Mouse (Mus musculus): ENCODE measurements around the gene Metap1. TPM values are rescaled to one million over a fixed set of nuclear protein-coding genes. Genes with fewer than 3 reads are reported as not detected.

Gene Metap1
- polyA plus RNA-seq (2015; fragmentation: Nextera tagmentation; extraction: Ambion mirVana), result 45.7 and 47.5 TPM in 2 replicates

DNA sequence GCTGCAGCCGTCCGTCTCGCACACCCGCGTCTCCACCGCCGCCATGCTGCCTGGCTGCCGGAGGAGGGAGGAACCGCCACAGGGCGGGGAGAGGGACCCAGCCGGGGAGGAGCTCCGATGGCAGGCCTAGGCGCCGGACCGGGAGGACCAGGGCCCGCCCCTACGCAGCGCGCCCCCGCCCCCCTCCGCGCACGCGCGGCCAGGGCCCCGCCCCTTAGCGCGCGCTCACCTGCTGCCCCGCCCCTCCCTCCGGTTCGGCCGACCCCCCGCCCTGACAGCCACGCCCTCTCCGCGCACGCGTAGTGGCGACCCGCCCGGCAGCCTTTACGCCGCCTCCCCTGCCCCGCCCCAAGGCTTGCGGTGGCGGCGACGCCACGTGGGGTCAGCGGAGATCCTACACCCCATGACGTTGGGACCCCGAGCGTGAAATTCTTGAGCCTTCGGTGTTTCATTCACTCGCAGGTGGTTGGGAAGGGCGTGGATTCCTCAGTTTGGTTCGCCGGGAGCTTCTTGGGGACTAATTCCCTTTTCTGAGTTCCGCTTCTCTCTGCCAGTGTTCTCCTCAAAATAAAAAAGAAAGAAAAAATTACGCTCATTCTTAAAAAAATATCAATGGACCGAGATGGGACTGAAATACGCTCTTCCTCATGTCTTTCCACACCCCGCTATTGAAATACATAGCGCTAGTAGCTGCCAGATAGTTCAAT, at the start of gene Metap1:
Gene Metap1, minus strand, starts transcription at position 189 of the 707 bp plus-strand sequence.
- peaks cover 12% of the 10 kb centered on the region for H3K4me1 ChIP-seq (ENCODE audit: control insufficient read depth, insufficient read depth, low read depth, low read length)
- under 1% methylated on average over 34 of the region's 65 CpGs for WGBS
- no peaks in the 10 kb centered on the region for H3K27me3 ChIP-seq (replicated peaks; ENCODE audit: control insufficient read depth, insufficient read depth, low read length)
- H3K27ac ChIP-seq (ENCODE audit: low read depth, low read length), result peak within 1 kb of the TSS; percentile 68
- no peaks in the 10 kb centered on the region for H3K9me3 ChIP-seq (ENCODE audit: control insufficient read depth, low read length)
- H3K4me3 ChIP-seq (ENCODE audit: low read length), result peak within 1 kb of the TSS; percentile 65
- peak; percentile 99 for ATAC-seq
- peak within 1 kb of the TSS; percentile 82 for H3K9ac ChIP-seq (ENCODE audit: low read depth, low read length)
- peaks cover 6% of the 10 kb centered on the region for H3K36me3 ChIP-seq (ENCODE audit: control insufficient read depth, insufficient read depth, low read length)
- H3K4me2 ChIP-seq (ENCODE audit: low read length), result peak within 1 kb of the TSS; percentile 86

DNA sequence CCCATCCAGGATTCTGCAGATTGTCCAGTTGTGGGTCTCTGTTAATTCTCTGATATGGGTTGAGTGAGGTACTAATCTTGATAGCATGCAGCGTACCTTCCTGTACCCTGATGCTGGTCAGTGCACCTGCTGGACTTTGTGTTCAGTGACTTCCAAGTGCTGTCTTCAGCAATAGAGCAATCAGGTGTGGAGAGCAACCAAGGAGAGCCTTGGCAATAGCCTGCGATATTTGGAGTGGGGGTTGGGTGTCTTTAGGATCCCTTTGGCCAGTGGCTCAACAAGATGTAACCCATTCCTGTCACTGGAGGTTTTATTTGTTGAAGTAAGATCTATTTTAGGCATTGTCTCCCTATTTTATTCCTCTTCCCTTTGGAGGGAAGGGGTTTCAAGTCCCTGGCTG, 46.7 kb upstream of the Metap1 start:
- WGBS, result 89% methylated on average over 2 of the region's 2 CpGs

DNA sequence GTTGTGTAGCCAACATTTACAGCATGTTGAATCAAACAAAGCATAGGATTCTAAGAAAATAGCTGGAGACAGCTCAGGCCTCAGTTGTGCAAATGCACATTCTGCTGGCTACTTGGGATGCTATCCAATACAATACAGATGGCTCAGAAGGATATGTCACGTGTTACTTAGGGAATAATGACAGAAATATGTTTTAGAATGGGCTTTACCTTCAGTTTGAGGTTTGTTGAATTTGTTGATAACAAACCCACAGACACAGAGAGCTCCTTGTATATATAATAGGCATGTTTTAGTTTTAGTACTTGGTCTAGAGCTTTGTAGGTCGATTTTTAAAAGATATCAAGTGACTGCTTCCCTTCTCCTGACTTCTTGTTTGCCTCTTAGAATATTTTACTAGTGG, 43.4 kb upstream of the Metap1 start:
- WGBS, result 74% methylated on average over 2 of the region's 2 CpGs
- no peaks in the 10 kb centered on the region for H3K27me3 ChIP-seq (replicated peaks; ENCODE audit: control insufficient read depth, insufficient read depth, low read length)
- H3K4me1 ChIP-seq (ENCODE audit: control insufficient read depth, insufficient read depth, low read depth, low read length), result peaks cover 8% of the 10 kb centered on the region
- H3K4me3 ChIP-seq (ENCODE audit: low read length), result no peak overlapping the region
- H3K4me2 ChIP-seq (ENCODE audit: low read length), result no peak overlapping the region
- ATAC-seq, result no peak
- no peak overlapping the region for H3K9ac ChIP-seq (ENCODE audit: low read depth, low read length)
- no peaks in the 10 kb centered on the region for H3K36me3 ChIP-seq (ENCODE audit: control insufficient read depth, insufficient read depth, low read length)
- H3K9me3 ChIP-seq (ENCODE audit: control insufficient read depth, low read length), result no peaks in the 10 kb centered on the region
- H3K27ac ChIP-seq (ENCODE audit: low read depth, low read length), result no peak overlapping the region

More for the DNA sequence above, 46.7 kb upstream of the Metap1 start:
- Histone ChIP-seq H3K9ac (ENCODE audit: low read depth, low read length) (no peak overlapping the region), H3K9me3 (ENCODE audit: control insufficient read depth, low read length) (no peaks in the 10 kb centered on the region), H3K4me3 (ENCODE audit: low read length) (no peak overlapping the region), H3K4me2 (ENCODE audit: low read length) (no peak overlapping the region), H3K36me3 (ENCODE audit: control insufficient read depth, insufficient read depth, low read length) (no peaks in the 10 kb centered on the region), H3K27me3 (replicated peaks; ENCODE audit: control insufficient read depth, insufficient read depth, low read length) (no peaks in the 10 kb centered on the region), H3K27ac (ENCODE audit: low read depth, low read length) (no peak overlapping the region), H3K4me1 (ENCODE audit: control insufficient read depth, insufficient read depth, low read depth, low read length) (no peaks in the 10 kb centered on the region; the same call in none of the 2 replicates)
- no peak for ATAC-seq

DNA sequence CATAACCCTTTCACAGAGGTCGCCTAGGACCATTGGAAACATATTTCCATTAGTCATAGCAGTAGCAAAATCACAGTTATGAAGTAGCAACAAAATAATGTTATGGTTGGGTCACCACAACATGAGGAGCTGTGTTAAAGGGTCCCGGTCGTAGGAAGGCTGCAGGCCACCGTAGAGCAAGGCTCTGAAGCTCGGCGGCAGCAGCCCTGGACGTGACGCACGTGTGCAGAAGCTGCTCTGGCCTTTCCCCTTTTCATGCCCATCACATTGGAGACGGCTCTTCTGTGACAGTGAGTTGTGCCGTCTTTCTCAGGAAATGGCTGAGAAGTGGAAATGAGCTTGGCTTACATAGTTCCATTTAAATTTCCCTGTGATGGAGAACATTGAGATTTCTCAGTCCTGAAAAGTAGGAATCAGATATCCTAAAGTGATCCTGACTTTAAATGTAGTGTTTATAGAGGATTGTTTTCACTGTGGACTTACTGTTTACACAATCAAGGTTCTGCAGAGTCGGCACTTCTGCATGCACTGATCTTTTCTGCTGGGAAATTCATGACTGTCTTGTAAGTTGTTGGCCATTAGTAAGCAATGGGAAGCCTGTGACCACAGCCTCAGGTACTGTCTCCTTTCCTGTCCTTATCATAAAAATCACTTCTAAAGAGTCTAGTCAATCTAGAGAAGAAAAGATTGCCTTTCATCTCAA, 42.3 kb upstream of the Metap1 start:
- WGBS, result 59% methylated on average over 12 of the region's 12 CpGs
- Histone ChIP-seq H3K9ac (ENCODE audit: low read depth, low read length) (no peak overlapping the region), H3K36me3 (ENCODE audit: control insufficient read depth, insufficient read depth, low read length) (no peaks in the 10 kb centered on the region), H3K27ac (ENCODE audit: low read depth, low read length) (no peak overlapping the region), H3K9me3 (ENCODE audit: control insufficient read depth, low read length) (no peaks in the 10 kb centered on the region), H3K4me1 (ENCODE audit: control insufficient read depth, insufficient read depth, low read depth, low read length) (peaks cover 8% of the 10 kb centered on the region), H3K4me3 (ENCODE audit: low read length) (no peak overlapping the region), H3K27me3 (replicated peaks; ENCODE audit: control insufficient read depth, insufficient read depth, low read length) (no peaks in the 10 kb centered on the region), H3K4me2 (ENCODE audit: low read length) (no peak overlapping the region)
- ATAC-seq, result no peak

DNA sequence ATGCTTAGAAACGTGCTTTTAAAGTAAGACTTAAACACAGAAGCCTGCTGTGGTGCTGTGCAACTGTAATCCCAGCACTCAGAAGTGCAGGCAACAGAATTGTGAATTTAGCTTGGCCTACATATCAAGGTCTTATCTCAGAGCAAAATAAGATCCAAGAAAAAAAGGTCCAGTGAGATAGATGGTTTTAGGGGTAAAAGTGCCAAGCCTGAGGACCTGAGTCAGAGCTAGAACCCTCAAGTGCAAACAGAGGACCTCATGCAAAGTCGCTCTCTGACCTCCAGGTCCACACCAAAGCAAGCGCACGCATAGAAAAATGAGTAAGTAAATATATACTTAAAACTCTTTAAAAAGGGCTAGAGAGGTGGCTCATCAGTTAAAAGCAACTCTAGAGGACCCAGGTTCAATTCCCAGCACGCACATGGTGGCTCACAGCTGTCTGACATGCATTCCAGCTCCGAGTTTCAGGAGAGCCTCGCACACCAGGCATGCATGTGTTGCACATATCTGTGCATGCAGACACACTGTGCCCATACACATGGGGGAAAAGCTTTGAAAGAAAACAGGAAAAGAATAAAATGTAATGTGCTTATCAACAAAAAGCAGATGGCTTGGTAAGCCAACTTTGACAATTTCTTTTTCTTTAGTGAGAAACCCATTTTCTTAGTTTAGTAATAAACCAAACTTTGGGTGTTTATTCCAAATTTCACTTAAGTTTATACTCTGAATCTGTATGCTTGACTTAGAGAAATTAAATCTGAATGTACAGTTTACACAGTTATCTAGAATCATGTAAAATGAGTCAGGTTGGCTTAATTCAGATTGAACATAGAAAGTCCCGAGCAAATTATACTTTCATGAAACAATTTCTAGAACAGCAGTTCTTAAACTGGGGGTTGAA, 41.5 kb upstream of the Metap1 start:
- H3K4me2 ChIP-seq (ENCODE audit: low read length), result no peak overlapping the region
- no peak for ATAC-seq
- no peak overlapping the region for H3K4me3 ChIP-seq (ENCODE audit: low read length)
- H3K27me3 ChIP-seq (replicated peaks; ENCODE audit: control insufficient read depth, insufficient read depth, low read length), result no peaks in the 10 kb centered on the region
- no peak overlapping the region for H3K9ac ChIP-seq (ENCODE audit: low read depth, low read length)
- H3K36me3 ChIP-seq (ENCODE audit: control insufficient read depth, insufficient read depth, low read length), result no peaks in the 10 kb centered on the region
- H3K27ac ChIP-seq (ENCODE audit: low read depth, low read length), result no peak overlapping the region
- WGBS, result 84% methylated on average over 8 of the region's 8 CpGs
- peaks cover 14% of the 10 kb centered on the region for H3K4me1 ChIP-seq (ENCODE audit: control insufficient read depth, insufficient read depth, low read depth, low read length)
- H3K9me3 ChIP-seq (ENCODE audit: control insufficient read depth, low read length), result no peaks in the 10 kb centered on the region

DNA sequence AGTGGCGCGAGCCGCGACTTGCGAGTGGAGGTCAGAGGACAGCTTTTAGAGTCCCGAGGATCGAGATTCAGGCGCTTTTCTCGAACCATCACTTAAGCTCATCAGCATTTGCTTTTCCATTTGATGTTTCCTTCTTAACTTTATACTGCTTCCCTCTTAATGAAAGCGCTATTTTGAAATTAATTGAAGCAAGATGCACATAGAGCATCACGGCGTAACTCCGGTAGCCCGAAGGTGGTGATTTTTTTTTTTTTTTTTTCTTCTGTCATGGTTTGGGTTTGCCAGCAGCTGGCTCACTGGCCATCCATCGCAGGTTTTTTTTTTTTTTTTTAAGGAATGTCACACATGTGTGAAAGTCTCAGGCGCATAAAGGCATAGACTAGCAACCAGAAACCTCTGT, 39.0 kb upstream of the Metap1 start:
- Histone ChIP-seq H3K9ac (ENCODE audit: low read depth, low read length) (peak overlapping the region; percentile 99), H3K27me3 (replicated peaks; ENCODE audit: control insufficient read depth, insufficient read depth, low read length) (no peaks in the 10 kb centered on the region), H3K4me1 (ENCODE audit: control insufficient read depth, insufficient read depth, low read depth, low read length) (peaks cover 14% of the 10 kb centered on the region), H3K36me3 (ENCODE audit: control insufficient read depth, insufficient read depth, low read length) (no peaks in the 10 kb centered on the region), H3K4me2 (ENCODE audit: low read length) (peak overlapping the region; percentile 69), H3K4me3 (ENCODE audit: low read length) (peak overlapping the region; percentile 100), H3K9me3 (ENCODE audit: control insufficient read depth, low read length) (no peaks in the 10 kb centered on the region), H3K27ac (ENCODE audit: low read depth, low read length) (no peak overlapping the region)
- no peak for ATAC-seq
- WGBS, result 2% methylated on average over 16 of the region's 16 CpGs

DNA sequence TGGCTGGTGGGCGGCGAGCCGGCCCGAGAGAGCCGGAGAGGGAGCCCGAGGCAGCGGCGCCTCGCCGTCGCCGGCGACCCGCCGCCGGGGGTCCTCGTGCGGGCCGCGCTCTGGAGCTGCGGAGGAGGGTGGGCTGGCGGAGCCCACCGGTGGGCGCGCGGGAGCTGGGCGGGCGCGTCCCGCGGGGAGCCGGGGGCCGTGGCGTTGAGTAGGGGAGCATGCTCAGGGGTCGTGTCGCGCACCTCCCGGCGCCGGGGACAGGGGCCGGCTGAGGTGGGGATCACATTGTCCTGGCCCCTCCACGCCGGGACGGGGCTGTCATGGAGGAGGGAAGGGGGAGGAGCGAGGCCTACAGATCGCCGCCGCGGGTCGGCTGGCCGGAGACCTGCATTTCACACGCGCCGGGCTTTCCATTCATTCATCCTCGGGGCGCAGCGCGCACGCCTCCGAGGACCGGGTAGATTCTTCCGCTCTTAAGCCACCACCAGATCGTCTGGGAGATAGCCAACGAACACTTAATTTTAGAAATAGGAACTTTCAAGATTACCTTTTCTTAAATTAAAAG, 38.4 kb upstream of the Metap1 start:
- Histone ChIP-seq H3K4me3 (ENCODE audit: low read length) (peak overlapping the region; percentile 100), H3K4me2 (ENCODE audit: low read length) (peak overlapping the region; percentile 69), H3K27ac (ENCODE audit: low read depth, low read length) (peak overlapping the region; percentile 97), H3K9ac (ENCODE audit: low read depth, low read length) (peak overlapping the region; percentile 99), H3K9me3 (ENCODE audit: control insufficient read depth, low read length) (no peaks in the 10 kb centered on the region), H3K27me3 (replicated peaks; ENCODE audit: control insufficient read depth, insufficient read depth, low read length) (no peaks in the 10 kb centered on the region), H3K36me3 (ENCODE audit: control insufficient read depth, insufficient read depth, low read length) (no peaks in the 10 kb centered on the region), H3K4me1 (ENCODE audit: control insufficient read depth, insufficient read depth, low read depth, low read length) (peaks cover 14% of the 10 kb centered on the region)
- ATAC-seq, result peak; percentile 51
- WGBS, result 0% methylated on average over 35 of the region's 64 CpGs

DNA sequence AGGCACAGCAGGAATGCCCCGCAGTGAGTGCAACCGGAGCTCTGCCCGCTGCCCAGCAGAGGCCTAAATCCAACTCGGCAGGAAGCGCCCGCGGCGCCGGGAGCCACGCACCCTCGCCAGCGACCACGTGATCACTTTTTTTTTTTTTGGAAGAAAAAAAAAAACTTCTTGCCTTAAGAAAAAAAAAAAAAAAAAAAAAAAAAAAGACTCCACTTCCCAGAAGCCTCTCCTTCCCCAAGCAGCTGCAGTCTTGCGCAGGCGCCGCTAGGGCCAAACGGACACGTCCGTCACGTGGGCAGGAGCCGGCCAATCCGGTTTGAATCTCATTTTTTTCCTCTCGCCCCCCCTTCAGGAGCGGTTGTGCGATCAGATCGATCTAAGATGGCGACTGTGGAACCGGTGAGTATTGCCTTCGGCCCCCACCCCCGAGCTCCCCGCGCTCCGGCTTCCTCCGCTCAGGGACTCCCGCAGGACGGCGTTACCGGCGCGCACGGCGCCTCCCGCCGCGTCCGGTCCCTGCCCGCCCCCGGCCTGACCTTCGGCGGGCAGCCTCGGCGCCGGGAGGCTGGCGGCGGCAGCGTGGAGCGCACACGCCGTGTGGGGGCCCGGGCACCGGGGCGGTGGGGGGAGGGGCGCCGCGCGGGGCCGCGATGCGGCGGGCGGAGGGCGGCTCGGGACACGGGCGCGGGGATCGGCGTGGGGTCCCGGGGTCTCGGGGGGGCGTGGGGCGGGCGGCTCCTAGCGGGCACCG, 37.8 kb upstream of the Metap1 start:
- Histone ChIP-seq H3K9ac (ENCODE audit: low read depth, low read length) (peak overlapping the region; percentile 99), H3K27ac (ENCODE audit: low read depth, low read length) (peak overlapping the region; percentile 97), H3K4me2 (ENCODE audit: low read length) (peak overlapping the region; percentile 95), H3K27me3 (replicated peaks; ENCODE audit: control insufficient read depth, insufficient read depth, low read length) (no peaks in the 10 kb centered on the region), H3K4me1 (ENCODE audit: control insufficient read depth, insufficient read depth, low read depth, low read length) (peaks cover 14% of the 10 kb centered on the region), H3K36me3 (ENCODE audit: control insufficient read depth, insufficient read depth, low read length) (no peaks in the 10 kb centered on the region), H3K9me3 (ENCODE audit: control insufficient read depth, low read length) (no peaks in the 10 kb centered on the region), H3K4me3 (ENCODE audit: low read length) (peak overlapping the region; percentile 100)
- under 1% methylated on average over 65 of the region's 85 CpGs for WGBS
- peak; percentile 95 for ATAC-seq

Measured in hindbrain, embryonic 16.5 days (tissue).